Mouse (Mus musculus): Measurements from ENCODE around the gene Bcor. TPM values are rescaled to one million over a fixed set of nuclear protein-coding genes. Genes with fewer than 3 reads are reported as not detected.

Bcor gene
- 13.0 and 15.8 TPM in 2 replicates for polyA plus RNA-seq (2015; fragmentation: Nextera tagmentation; extraction: Ambion mirVana)

GRCm38 (mm10) chrX:12159981-12160656 lies at the start of gene Bcor:
TSS of gene Bcor (minus strand) at chrX:12160355.
- peak within 1 kb of the TSS; percentile 53 for H3K9ac ChIP-seq
- peaks cover 20% of the 10 kb centered on the region; the same call in 1 of the 2 replicates for H3K27me3 ChIP-seq
- H3K4me1 ChIP-seq (replicated peaks), result peaks cover 33% of the 10 kb centered on the region
- no peaks in the 10 kb centered on the region for H3K9me3 ChIP-seq
- H3K36me3 ChIP-seq, result no peaks in the 10 kb centered on the region
- H3K4me2 ChIP-seq, result peak within 1 kb of the TSS; percentile 70
- WGBS, result 7% methylated on average over 51 of the region's 56 CpGs
- H3K27ac ChIP-seq (replicated peaks), result peak within 1 kb of the TSS; percentile 57; the same call in 1 of the 2 replicates
- peak within 1 kb of the TSS; percentile 47 for H3K4me3 ChIP-seq
- peak; percentile 47; the same call in 1 of the 2 replicates for ATAC-seq (ENCODE audit: low FRiP score, low read depth)

GRCm38 (mm10) chrX:12202951-12203350 lies 42.8 kb upstream of the Bcor start:
- Histone ChIP-seq H3K36me3 (no peaks in the 10 kb centered on the region), H3K27ac (replicated peaks) (no peak overlapping the region), H3K9me3 (no peaks in the 10 kb centered on the region), H3K4me3 (no peak overlapping the region), H3K4me1 (replicated peaks) (no peaks in the 10 kb centered on the region), H3K9ac (no peak overlapping the region), H3K4me2 (no peak overlapping the region), H3K27me3 (no peaks in the 10 kb centered on the region)
- WGBS, result 87% methylated on average over 3 of the region's 3 CpGs
- no peak for ATAC-seq (ENCODE audit: low FRiP score, low read depth)

- WGBS, result 99% methylated on average over 3 of the region's 3 CpGs
Measured at GRCm38 (mm10) chrX:12201111-12201510, 41.0 kb upstream of the Bcor start.

GRCm38 (mm10) chrX:12195234-12195919 lies 35.2 kb upstream of the Bcor start:
- Histone ChIP-seq H3K9ac (no peak overlapping the region), H3K36me3 (no peaks in the 10 kb centered on the region)

More at GRCm38 (mm10) chrX:12201111-12201510, 41.0 kb upstream of the Bcor start:
- Histone ChIP-seq H3K36me3 (no peaks in the 10 kb centered on the region), H3K4me2 (no peak overlapping the region), H3K4me3 (no peak overlapping the region), H3K27ac (replicated peaks) (no peak overlapping the region), H3K27me3 (no peaks in the 10 kb centered on the region), H3K4me1 (replicated peaks) (no peaks in the 10 kb centered on the region), H3K9me3 (no peaks in the 10 kb centered on the region), H3K9ac (no peak overlapping the region)
- ATAC-seq (ENCODE audit: low FRiP score, low read depth), result no peak

GRCm38 (mm10) chrX:12192343-12192742 lies 32.2 kb upstream of the Bcor start:
- no peaks in the 10 kb centered on the region for H3K36me3 ChIP-seq
- H3K4me1 ChIP-seq (replicated peaks), result no peaks in the 10 kb centered on the region
- H3K27me3 ChIP-seq, result no peaks in the 10 kb centered on the region
- 60% methylated on average over 2 of the region's 2 CpGs for whole genome bisulfite sequencing
- no peak overlapping the region for H3K4me3 ChIP-seq
- H3K9me3 ChIP-seq, result no peaks in the 10 kb centered on the region
- H3K27ac ChIP-seq (replicated peaks), result no peak overlapping the region
- H3K9ac ChIP-seq, result no peak overlapping the region
- H3K4me2 ChIP-seq, result no peak overlapping the region
- no peak for ATAC-seq (ENCODE audit: low FRiP score, low read depth)

More at GRCm38 (mm10) chrX:12195234-12195919, 35.2 kb upstream of the Bcor start:
- Histone ChIP-seq H3K27ac (replicated peaks) (no peak overlapping the region), H3K27me3 (no peaks in the 10 kb centered on the region), H3K4me3 (no peak overlapping the region), H3K4me2 (no peak overlapping the region), H3K9me3 (no peaks in the 10 kb centered on the region), H3K4me1 (replicated peaks) (no peaks in the 10 kb centered on the region)
- no peak for ATAC-seq (ENCODE audit: low FRiP score, low read depth)
- 69% methylated on average over 11 of the region's 11 CpGs for WGBS

GRCm38 (mm10) chrX:12189511-12189910 lies 29.4 kb upstream of the Bcor start:
- Histone ChIP-seq H3K27ac (replicated peaks) (no peak overlapping the region), H3K36me3 (no peaks in the 10 kb centered on the region), H3K9me3 (no peaks in the 10 kb centered on the region), H3K27me3 (no peaks in the 10 kb centered on the region), H3K4me3 (no peak overlapping the region), H3K4me2 (no peak overlapping the region), H3K9ac (no peak overlapping the region), H3K4me1 (replicated peaks) (no peaks in the 10 kb centered on the region)
- 78% methylated on average over 4 of the region's 4 CpGs for WGBS
- no peak for ATAC-seq (ENCODE audit: low FRiP score, low read depth)

- no peak for ATAC-seq (ENCODE audit: low FRiP score, low read depth)
- no peaks in the 10 kb centered on the region for H3K9me3 ChIP-seq
- H3K9ac ChIP-seq, result no peak overlapping the region
- H3K4me1 ChIP-seq (replicated peaks), result peaks cover 11% of the 10 kb centered on the region; the same call in 1 of the 2 replicates
- H3K27ac ChIP-seq (replicated peaks), result no peak overlapping the region
- no peaks in the 10 kb centered on the region for H3K36me3 ChIP-seq
- H3K4me3 ChIP-seq, result no peak overlapping the region
- no peaks in the 10 kb centered on the region for H3K27me3 ChIP-seq
- WGBS, result 48% methylated on average over 16 of the region's 16 CpGs
- no peak overlapping the region for H3K4me2 ChIP-seq
Measured at GRCm38 (mm10) chrX:12175198-12175960, 15.2 kb upstream of the Bcor start.

GRCm38 (mm10) chrX:12170128-12170527 lies 10.0 kb upstream of the Bcor start:
- Histone ChIP-seq H3K4me3 (no peak overlapping the region), H3K27ac (replicated peaks) (no peak overlapping the region), H3K9ac (no peak overlapping the region), H3K4me1 (replicated peaks) (peaks cover 10% of the 10 kb centered on the region; the same call in 1 of the 2 replicates), H3K36me3 (no peaks in the 10 kb centered on the region), H3K27me3 (no peaks in the 10 kb centered on the region), H3K4me2 (no peak overlapping the region), H3K9me3 (no peaks in the 10 kb centered on the region)
- ATAC-seq (ENCODE audit: low FRiP score, low read depth), result no peak
- 34% methylated on average over 3 of the region's 3 CpGs for WGBS

- peaks cover 8% of the 10 kb centered on the region; the same call in 1 of the 2 replicates for H3K4me1 ChIP-seq (replicated peaks)
- no peak overlapping the region for H3K9ac ChIP-seq
- H3K9me3 ChIP-seq, result no peaks in the 10 kb centered on the region
- peak overlapping the region; percentile 34; the same call in 1 of the 2 replicates for H3K27ac ChIP-seq (replicated peaks)
- no peak overlapping the region for H3K4me2 ChIP-seq
- WGBS, result 44% methylated on average over 11 of the region's 11 CpGs
- H3K36me3 ChIP-seq, result no peaks in the 10 kb centered on the region
- no peak for ATAC-seq (ENCODE audit: low FRiP score, low read depth)
- no peaks in the 10 kb centered on the region for H3K27me3 ChIP-seq
- H3K4me3 ChIP-seq, result no peak overlapping the region
Measured at GRCm38 (mm10) chrX:12164591-12165529, 4.7 kb upstream of the Bcor start.

- Histone ChIP-seq H3K9me3 (no peaks in the 10 kb centered on the region), H3K4me1 (replicated peaks) (peaks cover 31% of the 10 kb centered on the region; the same call in 1 of the 2 replicates), H3K36me3 (no peaks in the 10 kb centered on the region), H3K4me2 (peak overlapping the region; percentile 70), H3K4me3 (peak overlapping the region; percentile 47), H3K9ac (peak overlapping the region; percentile 53), H3K27ac (replicated peaks) (peak overlapping the region; percentile 57; the same call in 1 of the 2 replicates), H3K27me3 (peaks cover 22% of the 10 kb centered on the region; the same call in 1 of the 2 replicates)
- peak; percentile 54 for ATAC-seq (ENCODE audit: low FRiP score, low read depth)
- WGBS, result 3% methylated on average over 13 of the region's 19 CpGs
Measured at GRCm38 (mm10) chrX:12159534-12159881, 647 bp downstream of the Bcor start.

Data from hindbrain, embryonic 15.5 days (tissue).